Mouse (Mus musculus): ENCODE measurements at regions not wholly inside any gene's neighbourhood (a gene's known extent, or its start where the extent isn't known, plus 50 kb on each side); places are given as distances from the start of the nearest gene placed in this dataset.

- DNase-seq (ENCODE audit: extremely low spot score in 1 of 2, low spot score in 1 of 2), result no peak
These were observed 153.4 kb downstream of the Lrriq3 start for GRCm38 (mm10) chr3:155246628-155247027.

DNA sequence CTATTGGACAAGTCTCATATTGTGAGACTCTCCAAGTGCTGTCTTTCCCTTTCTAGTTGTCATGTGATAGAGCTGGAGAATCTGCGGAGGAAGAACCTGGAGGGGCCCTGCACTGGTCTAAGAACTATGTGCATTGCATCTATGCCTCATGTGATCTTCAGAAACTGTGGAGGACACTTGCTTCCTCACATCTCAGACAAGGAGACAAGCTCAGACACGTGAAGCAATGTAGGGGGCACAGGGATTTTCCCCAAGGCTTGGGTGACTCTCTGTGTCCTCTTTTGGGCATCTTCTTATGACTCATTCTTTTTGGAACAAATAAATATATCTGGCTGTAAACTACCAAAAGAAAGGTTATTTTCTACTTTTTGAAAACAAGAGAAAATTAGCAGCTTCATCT is 153.9 kb downstream of the Lrriq3 start:
- DNase-seq (ENCODE audit: extremely low spot score in 1 of 2, low spot score in 1 of 2), result no peak

DNA sequence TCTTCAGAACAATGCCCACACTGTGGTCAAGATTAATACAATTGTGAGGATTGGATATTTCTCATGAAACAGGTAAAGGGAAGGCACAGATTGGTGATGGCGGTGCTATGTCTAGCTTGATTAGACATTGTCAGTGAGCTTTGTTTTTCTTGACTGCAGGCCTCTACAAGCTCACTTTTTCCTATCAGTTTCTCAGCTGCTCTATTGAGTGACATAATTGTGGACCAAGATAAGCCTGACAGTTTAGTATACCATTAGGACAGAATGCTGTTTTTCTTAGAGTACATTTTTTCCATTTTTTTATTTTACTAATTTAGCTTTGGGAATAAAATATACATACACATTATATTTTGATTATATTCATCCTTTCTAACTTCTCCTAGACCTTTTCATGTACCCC is 154.7 kb downstream of the Lrriq3 start:
- no peak for DNase-seq (ENCODE audit: extremely low spot score in 1 of 2, low spot score in 1 of 2)

- DNase-seq (ENCODE audit: extremely low spot score in 1 of 2, low spot score in 1 of 2), result no peak
These were observed 157.7 kb downstream of the Lrriq3 start for GRCm38 (mm10) chr3:155250904-155251303.

GRCm38 (mm10) chr3:155298206-155298605 is 205.0 kb downstream of the Lrriq3 start:
- no peak for DNase-seq (ENCODE audit: extremely low spot score in 1 of 2, low spot score in 1 of 2)

DNA sequence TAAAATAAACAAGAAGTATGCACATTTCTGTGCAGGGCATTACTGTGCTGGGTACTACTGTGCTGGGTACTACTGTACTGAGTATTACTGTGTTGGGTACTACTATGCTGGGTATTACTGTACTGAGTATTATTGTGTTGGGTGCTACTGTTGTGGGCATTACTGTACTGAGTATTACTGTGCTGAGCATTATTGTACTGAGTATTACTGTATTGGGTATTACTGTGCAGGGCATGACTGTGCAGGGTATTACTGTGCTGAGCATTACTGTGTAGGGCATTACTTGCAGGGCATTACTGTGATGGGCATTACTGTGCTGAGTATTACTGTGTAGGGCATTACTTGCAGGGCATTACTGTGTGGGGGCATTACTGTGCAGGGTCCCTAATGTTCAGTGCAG is 205.5 kb downstream of the Lrriq3 start:
- no peak for DNase-seq (ENCODE audit: extremely low spot score in 1 of 2, low spot score in 1 of 2)

- DNase-seq (ENCODE audit: extremely low spot score in 1 of 2, low spot score in 1 of 2), result no peak
These were observed 229.1 kb downstream of the Lrriq3 start for GRCm38 (mm10) chr3:155322322-155322721.

DNA sequence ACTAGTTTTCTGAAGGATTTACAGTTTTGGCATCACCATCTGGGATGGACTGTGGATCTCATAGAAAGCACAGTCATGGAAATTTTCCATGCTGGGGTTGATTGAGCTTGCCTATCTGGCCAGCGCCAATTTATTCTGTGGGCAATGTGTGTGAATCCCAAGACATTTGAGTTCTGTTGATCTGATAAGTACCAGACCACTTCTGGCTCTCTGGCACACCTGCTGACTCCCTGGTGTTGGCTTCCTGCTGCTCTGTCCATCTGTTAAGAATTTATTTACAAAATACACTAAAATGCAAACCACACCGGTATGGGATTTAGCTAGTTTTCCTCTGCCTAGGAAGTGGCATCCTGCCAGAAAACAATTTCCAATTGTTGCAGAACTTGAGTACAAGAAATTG is 236.5 kb downstream of the Lrriq3 start:
- DNase-seq (ENCODE audit: extremely low spot score in 1 of 2, low spot score in 1 of 2), result no peak

DNA sequence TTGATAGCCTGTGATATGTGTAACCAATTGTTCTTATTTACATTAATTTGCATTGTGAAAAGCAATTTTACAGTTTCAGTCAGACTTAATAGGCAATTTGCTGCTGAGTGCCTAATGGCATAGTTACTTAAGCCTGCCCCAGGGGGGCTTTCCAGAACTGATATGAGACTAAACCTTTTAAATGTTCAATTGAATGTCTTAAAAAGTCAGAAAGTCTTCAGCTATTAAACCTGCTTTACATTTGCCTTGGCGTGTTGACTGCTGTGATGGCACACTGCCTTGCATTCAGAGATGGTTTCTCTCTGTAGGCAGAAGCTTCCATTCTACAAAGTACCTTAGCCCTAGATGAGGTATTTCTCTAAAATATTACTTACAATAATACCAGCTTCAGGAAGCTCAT is 256.0 kb downstream of the Lrriq3 start:
- no peak for DNase-seq (ENCODE audit: extremely low spot score in 1 of 2, low spot score in 1 of 2)

DNA sequence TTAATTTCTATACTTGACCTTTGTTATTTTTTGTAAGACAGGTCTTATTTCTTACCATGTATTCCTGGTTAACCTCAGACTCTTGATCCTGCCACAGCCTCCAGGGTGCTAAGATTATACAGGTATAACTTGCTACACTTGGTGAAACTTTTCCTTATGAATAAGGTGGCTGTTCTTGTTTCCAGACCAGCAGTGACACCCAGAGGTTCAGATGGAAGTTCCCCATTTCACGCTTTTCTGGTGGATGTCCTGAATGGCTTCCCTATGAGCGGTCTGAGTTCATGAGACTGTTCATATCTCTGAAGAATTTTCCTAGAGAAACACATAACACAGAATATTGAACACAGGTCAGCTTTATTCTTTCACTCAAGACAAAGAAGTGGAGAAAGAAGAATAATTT is 258.4 kb downstream of the Lrriq3 start:
- peak in 1 of 2 experiments; percentile 11 for DNase-seq (ENCODE audit: extremely low spot score in 1 of 2, low spot score in 1 of 2)

GRCm38 (mm10) chr3:155352277-155352802 is 259.1 kb downstream of the Lrriq3 start:
- DNase-seq (ENCODE audit: extremely low spot score in 1 of 2, low spot score in 1 of 2), result no peak

GRCm38 (mm10) chr3:155360399-155360798 is 267.2 kb downstream of the Lrriq3 start:
- peak; percentile 57 to 63 for DNase-seq (ENCODE audit: extremely low spot score in 1 of 2, low spot score in 1 of 2)

- DNase-seq (ENCODE audit: extremely low spot score in 1 of 2, low spot score in 1 of 2), result no peak
These were observed 277.5 kb downstream of the Lrriq3 start for GRCm38 (mm10) chr3:155370716-155371115.

GRCm38 (mm10) chr3:155373591-155373990 is 280.4 kb downstream of the Lrriq3 start:
- DNase-seq (ENCODE audit: extremely low spot score in 1 of 2, low spot score in 1 of 2), result no peak

DNA sequence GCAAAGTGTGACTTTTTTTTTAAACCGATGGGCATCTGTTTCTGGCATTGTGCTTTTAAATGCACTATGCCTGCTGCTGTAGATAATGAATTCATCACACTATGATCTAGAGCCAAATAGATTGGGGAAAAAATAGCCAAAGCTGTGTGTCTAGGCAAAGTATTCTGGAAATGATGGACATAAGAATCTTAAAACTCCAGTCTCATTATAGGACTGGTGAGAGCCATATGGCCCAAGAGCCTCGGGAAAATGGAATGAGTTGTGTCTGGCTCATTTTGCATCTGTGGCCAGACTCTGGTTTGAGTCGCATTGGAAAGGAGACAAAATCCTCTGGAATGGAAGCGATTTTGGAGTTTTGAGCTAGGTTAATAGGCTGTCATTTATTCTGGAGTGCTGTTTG is 288.7 kb downstream of the Lrriq3 start:
- DNase-seq (ENCODE audit: extremely low spot score in 1 of 2, low spot score in 1 of 2), result peak; percentile 28 to 55

DNA sequence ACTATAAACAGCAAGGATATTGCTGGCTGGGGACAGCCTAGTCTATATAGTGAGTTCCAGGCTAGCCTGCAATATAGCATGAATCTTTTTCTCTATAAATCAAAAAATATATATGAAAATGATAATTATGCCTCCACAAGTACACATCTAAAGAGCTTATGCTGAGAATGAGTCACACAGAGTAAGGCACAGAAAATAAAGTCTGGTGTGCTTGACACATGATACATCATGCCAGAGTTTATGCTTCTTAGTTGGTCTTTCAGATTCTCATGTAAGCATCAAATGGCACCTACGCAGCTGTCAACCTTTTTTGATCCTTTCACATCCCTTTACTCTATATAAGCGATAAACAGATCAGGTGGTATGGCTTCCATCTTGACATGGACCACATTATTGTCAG is 289.6 kb downstream of the Lrriq3 start:
- peak in 1 of 2 experiments; percentile 12 for DNase-seq (ENCODE audit: extremely low spot score in 1 of 2, low spot score in 1 of 2)

DNA sequence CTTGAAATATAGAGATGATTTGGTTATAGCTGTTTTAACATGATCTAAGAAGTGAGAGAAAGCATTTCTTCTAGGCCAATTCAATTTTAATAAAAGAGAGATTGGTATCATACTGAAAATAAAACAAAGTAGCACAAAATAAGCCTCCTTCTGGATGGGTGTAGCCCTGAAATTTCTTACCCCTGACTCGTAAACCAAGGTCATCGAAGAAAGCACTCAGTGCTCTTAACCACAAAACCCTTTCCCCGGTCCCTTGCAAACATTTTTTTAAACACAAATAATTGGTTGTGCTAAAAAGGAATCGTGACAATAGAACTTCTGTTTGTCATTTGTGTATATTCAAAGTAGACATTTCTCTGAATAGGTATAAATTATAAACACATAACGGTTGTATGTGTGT is 297.4 kb downstream of the Lrriq3 start:
- no peak for DNase-seq (ENCODE audit: extremely low spot score in 1 of 2, low spot score in 1 of 2)

DNA sequence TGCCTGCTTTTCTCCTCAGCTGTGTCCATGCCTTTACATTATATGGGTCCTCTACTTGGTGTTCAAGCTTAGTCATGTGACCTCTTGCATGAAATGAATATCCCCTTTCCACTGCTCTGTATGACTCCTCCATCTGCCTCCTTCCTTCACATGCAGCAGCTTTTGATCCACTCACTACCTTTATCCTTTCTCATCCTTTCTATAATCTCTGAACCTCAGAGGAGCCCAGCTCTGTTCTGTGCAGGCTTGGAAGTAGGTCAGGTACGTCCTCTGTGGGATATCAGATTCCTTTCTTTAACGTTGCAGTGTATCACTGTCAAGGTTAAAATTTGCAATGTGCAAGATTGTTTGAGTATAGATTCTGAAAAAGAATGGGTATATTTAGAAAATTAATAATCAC is 302.9 kb downstream of the Lrriq3 start:
- DNase-seq (ENCODE audit: extremely low spot score in 1 of 2, low spot score in 1 of 2), result no peak

GRCm38 (mm10) chr3:155401763-155402162 is 308.5 kb downstream of the Lrriq3 start:
- DNase-seq (ENCODE audit: extremely low spot score in 1 of 2, low spot score in 1 of 2), result no peak

DNA sequence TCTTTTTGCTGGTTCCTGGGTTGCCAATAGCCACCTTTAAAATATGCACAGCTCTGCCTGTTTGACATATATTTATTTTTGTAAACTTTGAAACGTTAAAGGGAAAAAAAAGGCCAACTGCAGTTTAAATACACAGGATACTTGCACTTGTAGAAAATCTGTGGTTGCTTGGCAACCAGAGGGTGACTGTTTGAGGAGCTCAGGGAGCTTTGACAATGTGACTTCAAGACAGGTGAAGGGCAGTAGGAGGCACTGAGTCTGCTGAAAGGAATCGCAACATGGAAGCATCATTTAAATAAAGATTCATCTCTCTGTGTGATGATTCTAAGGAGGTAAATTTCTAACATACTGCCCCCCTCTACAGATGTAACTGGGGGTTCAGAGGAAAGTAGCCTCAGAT is 315.7 kb downstream of the Lrriq3 start:
- DNase-seq (ENCODE audit: extremely low spot score in 1 of 2, low spot score in 1 of 2), result no peak

- no peak for DNase-seq (ENCODE audit: extremely low spot score in 1 of 2, low spot score in 1 of 2)
These were observed 316.1 kb downstream of the Lrriq3 start for GRCm38 (mm10) chr3:155409371-155409770.

DNA sequence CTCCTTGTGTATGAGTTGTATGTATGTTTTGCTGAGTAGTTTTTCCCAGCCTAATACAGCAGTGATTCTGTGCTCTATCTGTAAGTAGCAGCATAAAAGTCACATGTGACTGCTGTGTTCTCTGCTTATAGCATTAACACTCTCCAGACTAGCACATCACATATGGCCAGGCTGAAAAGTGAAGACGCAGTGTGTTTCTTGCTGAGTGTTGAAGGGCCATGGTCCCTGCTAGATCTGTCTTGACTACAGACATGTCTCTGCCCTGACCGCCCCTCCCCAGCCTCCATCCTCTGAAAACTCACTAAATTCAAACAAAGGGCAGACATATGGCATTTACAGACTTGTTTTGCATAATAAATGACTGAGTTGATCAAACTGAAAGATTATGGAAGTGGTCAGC is 316.6 kb downstream of the Lrriq3 start:
- DNase-seq (ENCODE audit: extremely low spot score in 1 of 2, low spot score in 1 of 2), result no peak
